Mouse (Mus musculus): ENCODE measurements around the gene Pde10a.

Pde10a gene

DNA sequence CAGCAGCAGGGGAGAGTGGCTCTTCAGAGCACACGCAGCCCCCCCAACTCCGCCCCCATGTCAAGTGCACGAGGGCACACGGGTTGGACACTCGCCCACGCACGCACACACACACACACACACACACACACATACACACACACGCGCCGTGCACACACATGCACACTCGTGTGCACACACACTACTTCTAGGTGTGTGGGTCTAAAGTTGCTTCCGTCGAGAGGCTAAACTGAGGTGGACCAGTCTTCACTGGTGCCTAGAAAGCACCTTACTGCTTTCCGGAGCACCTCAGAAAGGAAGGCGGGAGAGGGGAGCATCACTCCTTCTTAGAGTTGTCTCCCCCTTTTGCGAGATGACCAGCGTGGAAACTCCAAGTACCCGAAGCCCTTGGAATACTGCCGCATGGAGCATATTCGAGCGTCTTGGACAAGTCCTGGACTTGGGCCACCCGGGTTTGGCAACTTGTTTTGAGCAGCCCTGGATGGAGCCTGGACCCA, at the start of gene Pde10a:
Gene Pde10a (plus strand): TSS at position 148 of the 497 bp plus-strand sequence.
- DNase-seq (ENCODE audit: low read depth in 2 of 2, low spot score in 2 of 2): no peak

DNA sequence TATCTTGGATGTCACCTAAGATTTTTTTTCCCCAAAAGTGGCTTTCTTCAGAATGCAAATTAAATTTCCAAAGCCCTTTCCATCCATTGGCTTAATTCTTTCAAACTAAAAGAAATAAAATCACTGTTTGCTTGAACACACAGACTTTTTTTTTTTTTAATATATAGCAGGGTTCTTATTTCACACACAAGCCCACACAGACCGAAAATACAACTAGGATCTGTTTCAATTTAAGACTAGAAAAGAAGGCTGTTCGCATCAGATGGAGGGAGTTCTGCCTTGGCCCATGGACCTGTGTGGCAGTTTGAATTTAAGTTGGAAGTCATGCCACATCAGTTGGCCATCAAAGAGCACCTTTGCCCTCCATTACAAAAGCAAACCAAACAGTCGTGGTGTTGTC, 46.6 kb upstream of the Pde10a start:
- DNase-seq (ENCODE audit: low read depth in 2 of 2, low spot score in 2 of 2): no peak

- DNase-seq (ENCODE audit: low read depth in 2 of 2, low spot score in 2 of 2): no peak
Measured at GRCm38 (mm10) chr17:8479493-8480128, 45.6 kb upstream of the Pde10a start.

DNA sequence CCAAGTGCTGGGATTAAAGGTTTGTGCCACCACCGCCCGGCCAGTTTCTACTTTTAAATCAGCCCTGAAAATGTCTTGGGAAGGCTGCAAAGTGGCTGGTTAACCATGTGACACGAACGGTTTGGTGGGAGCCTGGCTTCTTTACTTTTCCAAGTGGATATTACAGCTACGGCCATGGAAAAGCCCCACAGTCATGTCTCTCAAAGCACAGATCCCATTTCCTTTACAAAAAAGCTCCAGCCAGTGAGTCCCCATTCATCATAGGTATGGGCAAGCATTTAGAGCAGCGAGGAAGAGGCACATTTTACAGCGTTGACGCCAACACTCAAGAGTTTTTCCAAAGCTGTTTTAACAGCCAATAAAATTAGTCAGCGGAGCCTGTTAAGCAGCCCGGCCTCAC, 43.4 kb upstream of the Pde10a start:
- DNase-seq (ENCODE audit: low read depth in 2 of 2, low spot score in 2 of 2): no peak

GRCm38 (mm10) chr17:8482876-8483275, 42.3 kb upstream of the Pde10a start:
- DNase-seq (ENCODE audit: low read depth in 2 of 2, low spot score in 2 of 2): no peak

- DNase-seq (ENCODE audit: low read depth in 2 of 2, low spot score in 2 of 2): no peak
Measured at GRCm38 (mm10) chr17:8484246-8484645, 40.9 kb upstream of the Pde10a start.

DNA sequence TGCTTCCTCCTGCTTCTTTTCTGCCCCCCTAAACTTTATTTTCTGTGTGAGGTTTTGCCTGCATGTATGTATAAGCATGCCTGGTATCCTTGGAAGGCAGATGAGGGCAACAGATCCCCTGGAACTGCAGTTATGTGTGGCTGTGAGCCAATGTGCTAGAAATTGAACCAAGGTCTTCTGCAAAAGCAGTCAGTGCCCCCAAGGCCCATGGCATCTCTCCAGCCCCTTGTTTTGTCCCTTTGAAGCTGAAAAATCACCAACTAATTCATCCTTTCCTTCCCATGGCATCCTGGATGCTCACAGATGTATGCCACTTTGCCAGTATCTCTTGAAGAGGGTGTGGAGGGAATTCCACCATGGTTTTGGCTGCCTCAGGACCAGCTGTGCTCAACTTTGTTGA, 40.0 kb upstream of the Pde10a start:
- DNase-seq (ENCODE audit: low read depth in 2 of 2, low spot score in 2 of 2): no peak

- no peak for DNase-seq (ENCODE audit: low read depth in 2 of 2, low spot score in 2 of 2)
Measured at GRCm38 (mm10) chr17:8487824-8488223, 37.3 kb upstream of the Pde10a start.

DNA sequence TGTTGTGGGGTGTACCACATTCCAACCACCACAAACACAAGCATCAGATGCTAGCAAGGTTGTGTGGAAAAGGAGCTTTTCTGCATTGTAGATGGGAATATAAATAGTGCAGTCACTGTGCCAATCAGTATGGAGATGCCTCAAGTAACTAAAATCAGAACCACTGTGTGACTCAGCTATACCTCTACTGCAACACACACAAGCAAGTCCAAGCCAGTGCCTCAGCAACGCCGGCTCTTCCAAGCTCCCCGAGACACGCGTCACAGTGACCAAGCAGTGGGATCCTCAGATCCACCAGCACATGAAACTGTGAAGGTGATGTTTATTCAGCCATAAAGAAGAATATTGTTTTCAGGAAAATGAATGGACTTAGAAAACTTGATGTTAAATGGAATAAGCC, 34.2 kb upstream of the Pde10a start:
- DNase-seq (ENCODE audit: low read depth in 2 of 2, low spot score in 2 of 2): no peak

DNA sequence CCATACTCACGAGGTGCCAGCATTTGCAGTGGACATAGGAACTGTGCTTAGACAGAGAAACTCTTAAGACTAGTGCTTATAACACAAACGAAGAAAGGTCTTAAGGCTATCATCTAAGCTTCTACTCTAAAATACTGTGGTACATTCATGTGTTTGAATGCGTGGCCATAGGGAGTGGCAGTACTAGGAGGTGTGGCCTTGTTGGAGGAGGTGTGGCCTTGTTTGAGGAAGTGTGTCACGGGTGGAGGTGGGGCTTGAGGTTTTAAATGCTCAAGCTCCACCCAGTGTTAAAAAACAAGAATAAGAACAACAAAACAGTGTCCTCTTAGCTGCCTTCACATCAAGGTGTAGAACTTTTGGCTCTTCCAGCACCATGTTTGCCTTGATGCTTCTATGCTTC, 31.7 kb upstream of the Pde10a start:
- no peak for DNase-seq (ENCODE audit: low read depth in 2 of 2, low spot score in 2 of 2)

GRCm38 (mm10) chr17:8498151-8498550, 27.0 kb upstream of the Pde10a start:
- DNase-seq (ENCODE audit: low read depth in 2 of 2, low spot score in 2 of 2): no peak

GRCm38 (mm10) chr17:8498655-8499054, 26.5 kb upstream of the Pde10a start:
- DNase-seq (ENCODE audit: low read depth in 2 of 2, low spot score in 2 of 2): no peak

DNA sequence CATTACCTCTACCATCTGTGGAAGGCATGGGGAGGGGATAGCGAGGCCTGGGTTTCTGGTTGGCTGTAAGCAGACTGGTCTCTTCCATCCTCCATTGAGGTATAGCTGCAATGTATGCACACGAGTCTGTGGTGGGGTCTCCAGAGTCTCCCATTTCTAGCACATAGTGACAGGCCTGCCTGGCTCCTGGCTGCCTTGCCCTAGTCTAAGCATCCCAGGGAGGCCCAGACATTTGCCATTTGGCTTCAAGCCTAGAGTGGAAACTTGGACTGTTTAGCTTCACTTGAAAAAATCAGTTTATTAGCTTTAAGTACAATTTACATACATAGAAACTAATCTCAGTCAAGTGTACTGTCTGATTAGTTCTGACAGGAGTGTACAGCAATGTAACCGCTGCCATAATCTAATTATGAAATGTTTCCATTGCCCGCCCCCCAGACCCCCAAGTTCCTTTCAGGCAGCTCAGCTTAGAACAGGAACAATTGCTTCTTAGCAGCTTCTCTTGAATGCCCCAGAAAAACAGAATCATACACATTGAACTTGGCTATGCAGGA, 25.5 kb upstream of the Pde10a start:
- no peak for DNase-seq (ENCODE audit: low read depth in 2 of 2, low spot score in 2 of 2)

- DNase-seq (ENCODE audit: low read depth in 2 of 2, low spot score in 2 of 2): no peak
Measured at GRCm38 (mm10) chr17:8504381-8504780, 20.8 kb upstream of the Pde10a start.

DNA sequence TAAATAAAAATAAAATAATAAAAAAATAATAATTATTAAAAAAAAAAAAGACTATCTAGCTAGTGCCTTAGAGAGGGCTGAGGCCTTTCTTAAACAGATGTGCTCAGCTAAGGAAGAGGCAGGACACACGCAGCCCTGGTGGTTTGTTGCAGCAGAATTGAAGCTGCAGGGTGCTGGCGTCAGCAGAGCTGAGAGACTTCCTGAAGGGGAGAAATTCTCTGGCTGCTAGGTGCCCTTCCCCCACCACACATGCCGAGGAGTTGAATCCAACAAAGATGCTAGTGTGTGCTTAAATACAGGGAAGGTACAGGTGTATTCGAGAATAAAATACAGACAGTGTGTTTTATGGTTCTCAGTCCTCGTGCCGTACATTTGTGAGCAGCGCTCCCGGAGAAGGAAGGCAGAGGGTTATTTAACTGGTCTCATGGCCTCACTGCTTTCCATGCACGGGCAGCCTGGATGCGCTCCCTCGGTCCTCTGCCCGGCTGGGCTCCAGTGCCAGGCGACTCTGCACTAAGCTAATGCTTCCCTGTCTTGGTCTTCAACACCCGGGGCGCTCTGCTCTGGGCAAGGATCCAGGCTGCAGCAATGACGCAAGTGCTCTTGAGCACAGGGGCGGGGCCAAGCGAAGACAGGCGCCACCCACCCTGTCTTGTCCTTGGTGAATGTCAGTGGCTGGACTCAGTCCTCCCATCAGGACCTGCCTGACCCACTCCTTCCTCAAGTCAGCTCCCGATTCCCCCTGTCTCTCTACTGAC, 19.3 kb upstream of the Pde10a start:
- DNase-seq (ENCODE audit: low read depth in 2 of 2, low spot score in 2 of 2): peak; percentile 14 to 42

DNA sequence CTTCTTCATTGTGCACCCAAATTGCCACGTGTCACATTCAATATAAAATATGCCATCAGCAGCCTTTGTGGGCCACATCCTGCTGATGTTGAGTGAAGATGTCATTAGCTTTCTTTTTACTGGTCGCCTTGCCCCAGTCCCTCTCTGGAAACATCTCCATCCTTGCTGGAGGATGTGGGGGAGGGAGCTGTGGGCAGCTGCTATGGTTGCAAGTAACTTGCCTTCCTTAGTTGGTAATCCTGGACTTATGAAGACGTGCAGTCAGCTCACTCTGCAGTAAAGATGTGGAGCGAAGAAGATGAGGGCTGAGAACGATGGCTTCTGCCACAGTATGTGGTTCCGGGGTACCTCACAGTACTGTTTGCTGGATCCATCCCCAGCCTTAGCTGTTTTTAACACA, 18.4 kb upstream of the Pde10a start:
- DNase-seq (ENCODE audit: low read depth in 2 of 2, low spot score in 2 of 2): no peak

DNA sequence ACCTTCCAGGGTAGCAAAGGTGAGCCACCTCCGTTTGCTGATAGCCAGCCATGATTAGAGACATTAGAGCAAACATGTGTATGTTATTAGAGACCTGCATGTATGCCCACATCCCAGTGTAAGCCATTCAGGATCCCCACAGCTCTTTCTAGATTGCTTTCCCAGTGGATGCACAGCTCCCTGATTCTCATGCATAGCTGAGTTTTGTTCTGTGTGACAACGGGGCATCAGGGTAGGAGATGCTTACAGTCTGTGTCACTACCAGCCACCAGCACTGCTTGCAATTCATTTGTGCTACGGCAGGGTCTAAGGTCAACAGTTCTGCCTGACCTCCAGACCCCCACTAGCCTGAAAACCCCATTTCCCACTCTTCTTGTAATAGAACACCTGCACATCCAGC, 17.5 kb upstream of the Pde10a start:
- no peak for DNase-seq (ENCODE audit: low read depth in 2 of 2, low spot score in 2 of 2)

DNA sequence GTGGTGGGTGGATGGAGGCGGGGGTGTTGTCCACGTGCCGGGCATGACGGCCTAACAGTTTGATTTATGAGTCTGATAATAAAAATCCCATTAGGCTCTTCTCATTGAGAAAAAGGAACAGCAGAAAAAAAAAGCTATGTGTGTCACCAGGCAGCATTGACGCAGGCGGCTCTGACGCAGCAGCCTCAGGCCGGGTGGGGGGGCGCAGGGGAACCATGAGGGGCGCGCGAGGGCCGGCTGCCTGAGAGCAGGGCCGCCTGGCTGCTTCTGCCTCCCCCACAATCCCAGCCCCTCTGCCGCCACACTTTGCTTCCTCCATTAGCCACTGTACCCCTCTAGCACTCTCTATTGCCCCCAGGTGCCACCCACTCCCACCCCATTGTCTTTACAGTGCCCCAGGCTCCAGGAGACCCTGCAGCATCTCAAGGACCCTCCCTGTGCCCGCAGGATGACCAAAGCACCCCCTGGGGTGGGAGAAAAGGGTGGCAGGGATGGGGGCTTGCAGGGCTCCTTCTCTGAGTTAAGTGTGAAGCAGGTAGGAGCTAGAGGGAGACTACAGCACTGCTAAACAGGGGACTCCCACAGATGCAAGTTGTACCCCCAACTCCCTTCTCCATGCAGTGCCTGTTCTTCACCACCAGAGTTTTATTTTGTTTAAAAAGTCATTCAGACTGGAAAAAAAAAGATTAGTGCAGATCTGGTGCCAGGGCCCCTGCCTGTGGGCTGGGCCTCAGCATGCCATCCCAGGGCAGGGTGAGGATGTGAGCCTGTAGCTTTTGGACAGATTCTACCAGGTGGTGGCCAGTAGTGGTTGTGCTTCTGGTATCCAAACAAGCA, 16.6 kb upstream of the Pde10a start:
- DNase-seq (ENCODE audit: low read depth in 2 of 2, low spot score in 2 of 2): no peak

DNA sequence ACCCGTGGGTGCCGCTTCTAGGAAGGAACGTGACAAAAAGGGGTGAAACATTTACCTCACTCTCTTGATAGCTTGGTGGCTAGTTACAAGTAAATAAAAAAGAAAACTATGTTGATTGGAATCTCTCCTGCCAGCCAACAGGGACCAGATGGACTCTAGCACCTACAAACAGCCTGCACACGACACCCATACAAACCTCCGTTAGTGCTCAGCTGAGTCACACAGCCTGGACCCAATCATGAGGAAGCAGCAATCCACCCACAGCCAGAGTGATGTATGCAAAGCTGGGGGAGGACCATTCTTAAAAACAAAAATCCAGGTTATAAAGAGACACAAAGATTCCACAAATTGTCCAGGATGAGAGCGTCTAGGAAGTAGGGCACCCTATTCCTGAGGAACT, 9.2 kb upstream of the Pde10a start:
- DNase-seq (ENCODE audit: low read depth in 2 of 2, low spot score in 2 of 2): no peak

GRCm38 (mm10) chr17:8523986-8524385, 1.2 kb upstream of the Pde10a start:
- no peak for DNase-seq (ENCODE audit: low read depth in 2 of 2, low spot score in 2 of 2)

DNA sequence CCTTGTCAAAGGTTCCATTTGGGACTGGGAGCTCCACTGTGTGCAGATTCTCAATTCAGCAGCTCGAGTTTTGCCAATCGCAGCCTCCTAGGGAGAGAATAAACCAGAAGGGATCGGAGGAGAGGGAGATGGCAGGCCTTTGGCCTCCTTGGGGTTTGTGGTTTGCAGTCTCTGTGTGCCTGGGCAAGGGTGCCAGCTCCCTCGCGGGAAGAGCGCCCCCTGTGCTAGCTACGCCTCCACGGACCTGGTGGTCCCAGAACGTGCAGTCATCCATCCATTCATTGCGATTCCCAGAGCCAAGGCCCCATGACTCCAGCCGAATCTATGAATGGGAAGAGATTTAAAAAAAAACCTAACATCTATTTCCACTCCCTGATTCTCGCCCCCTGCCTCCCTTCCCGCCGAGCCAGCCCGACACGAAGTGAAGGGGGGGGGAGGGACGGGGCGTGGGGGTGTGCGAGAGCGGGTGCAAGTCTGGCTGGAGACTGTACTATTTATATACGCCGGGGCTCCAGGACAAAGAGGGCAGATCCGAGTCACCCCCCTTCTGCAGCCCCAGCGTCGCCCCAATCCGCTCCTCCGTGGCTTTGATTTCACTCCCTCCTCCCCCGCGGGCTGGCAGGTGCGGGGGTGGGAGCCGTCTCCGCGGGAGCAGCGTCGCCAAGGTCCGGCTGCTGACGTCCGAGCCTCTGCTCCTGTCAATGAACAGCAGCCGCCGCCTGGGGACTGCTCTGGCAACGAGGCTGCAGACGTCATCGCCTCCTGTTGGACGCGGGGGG, 596 bp upstream of the Pde10a start:
- DNase-seq (ENCODE audit: low read depth in 2 of 2, low spot score in 2 of 2): no peak
